Mouse (Mus musculus) 3T3-L1 (cell line): ENCODE data around the gene Gm3285.

Source experiments
- DNase-seq: peaks from one replicate; pipeline ENCODE4 v3.0.0-alpha.2; 2015; ENCODE audit warnings: low read depth, low spot score

Gene Gm3285

DNA sequence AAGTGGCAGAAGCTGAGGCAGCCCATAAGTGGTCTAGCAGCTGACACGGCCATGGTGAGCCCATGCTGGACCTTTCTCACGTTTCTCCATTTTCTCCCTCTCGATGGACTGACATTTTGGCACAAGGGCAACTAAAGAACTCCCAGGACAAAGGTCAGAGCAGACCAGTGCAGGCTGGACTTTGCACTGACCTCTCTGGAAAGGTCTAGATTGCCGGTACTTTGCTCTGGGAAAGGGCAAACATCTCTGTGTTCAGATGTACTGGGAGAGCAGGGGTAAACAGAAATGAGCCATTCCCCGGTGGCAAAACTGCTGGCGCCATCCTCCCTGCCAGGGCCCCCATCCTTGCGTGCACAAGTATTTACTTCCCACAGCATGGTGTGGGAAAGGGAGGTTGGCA lies 38.4 kb downstream of the Gm3285 start:
- DNase-seq: no peak

DNA sequence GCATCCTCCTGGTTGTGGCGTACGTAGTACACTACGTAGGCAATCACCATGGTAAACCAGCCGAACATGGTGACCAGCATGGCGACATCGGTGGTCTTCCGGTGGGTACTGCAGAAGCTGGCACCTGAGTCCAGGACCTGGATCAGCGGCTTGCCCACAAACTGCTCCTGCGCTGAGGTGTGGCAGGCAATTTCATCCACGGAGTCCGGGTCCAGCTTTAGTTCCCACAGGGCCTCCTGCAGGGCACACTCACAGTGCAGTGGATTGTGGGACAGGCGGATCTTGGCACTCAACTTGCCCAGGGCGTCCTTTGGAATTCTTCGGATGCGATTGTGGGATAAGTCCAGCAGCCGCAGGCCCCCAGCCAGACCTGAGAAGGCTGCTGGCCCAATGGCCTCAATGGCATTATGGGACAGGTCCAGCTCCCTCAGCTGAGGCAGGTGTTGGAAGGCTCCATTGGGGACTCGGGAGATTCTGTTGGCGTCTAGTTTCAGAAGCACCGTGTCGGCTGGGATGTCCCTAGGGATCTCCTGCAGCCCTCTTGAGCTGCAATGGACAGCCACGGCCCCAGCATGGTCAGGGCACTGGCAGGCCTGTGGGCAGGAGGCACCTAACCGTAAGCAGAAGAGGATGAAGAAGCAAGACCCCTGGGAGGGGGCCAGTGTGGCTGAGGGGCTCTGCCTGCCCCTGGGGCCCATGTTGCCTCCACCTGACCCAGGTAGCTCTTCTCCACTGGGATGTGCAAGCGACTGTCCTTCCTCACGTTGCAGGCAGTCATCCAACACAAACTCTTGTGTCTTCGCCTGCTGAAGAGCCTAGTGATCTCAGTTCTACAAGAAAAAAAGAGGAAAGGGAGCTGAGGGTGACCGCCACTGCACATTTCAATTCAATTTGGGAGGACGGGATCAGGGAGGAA lies 39.4 kb downstream of the Gm3285 start:
- no peak for DNase-seq

DNA sequence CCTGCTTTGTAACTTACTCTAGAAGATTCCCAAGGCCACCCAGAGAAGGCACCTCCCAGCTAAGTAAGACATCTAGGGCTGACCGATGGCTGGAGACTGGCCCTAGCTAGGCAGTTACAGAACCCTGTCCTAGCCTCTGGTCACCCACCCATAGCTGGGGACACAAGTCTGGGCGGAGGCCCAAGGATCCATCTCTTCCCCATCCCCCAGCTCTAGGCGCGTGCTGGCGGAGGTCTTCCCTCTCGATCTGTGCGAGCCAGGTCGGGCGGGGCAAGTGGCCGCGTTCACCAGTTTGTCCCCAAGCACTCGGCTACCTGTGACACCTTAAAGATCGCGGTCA lies 40.1 kb downstream of the Gm3285 start:
- DNase-seq: no peak

DNA sequence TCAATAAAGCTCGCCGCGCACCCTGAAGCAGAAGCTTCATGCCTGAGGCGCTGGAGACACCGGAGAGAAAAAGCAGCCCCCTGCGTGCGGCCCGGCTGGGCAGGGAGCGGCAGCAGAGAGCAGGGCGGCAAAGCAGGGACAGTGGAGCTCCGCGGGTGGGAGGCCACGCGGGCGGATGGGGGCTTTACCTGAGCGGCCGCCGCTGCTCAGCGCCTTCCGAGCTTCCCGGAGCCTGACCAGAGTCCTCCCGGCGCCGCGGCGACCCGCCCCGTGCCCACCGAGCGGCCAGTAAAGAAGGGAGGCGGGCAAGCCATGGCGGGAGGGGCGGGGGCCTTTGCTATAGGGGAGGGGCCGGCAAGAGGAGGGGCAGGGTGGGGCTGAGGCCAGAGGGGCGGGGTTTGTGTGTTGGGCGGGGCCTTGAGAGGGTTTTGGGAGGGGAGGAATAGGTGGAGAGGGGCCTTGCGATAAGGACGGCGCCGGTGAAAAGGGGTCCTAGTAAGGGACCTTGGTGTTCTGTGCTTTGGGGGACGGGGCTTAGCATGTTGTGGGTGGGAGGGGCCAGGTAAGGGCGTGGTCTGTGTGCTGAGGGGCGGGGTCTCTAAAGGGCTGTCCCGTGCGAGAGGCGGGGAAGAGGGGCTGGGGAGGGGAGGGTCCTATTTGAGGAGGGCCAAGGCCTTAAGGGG lies 40.6 kb downstream of the Gm3285 start, which contains the start of gene Lrrc3:
TSS of gene Lrrc3 (minus strand) at position 326 of the 683 bp plus-strand sequence.
- DNase-seq: no peak

DNA sequence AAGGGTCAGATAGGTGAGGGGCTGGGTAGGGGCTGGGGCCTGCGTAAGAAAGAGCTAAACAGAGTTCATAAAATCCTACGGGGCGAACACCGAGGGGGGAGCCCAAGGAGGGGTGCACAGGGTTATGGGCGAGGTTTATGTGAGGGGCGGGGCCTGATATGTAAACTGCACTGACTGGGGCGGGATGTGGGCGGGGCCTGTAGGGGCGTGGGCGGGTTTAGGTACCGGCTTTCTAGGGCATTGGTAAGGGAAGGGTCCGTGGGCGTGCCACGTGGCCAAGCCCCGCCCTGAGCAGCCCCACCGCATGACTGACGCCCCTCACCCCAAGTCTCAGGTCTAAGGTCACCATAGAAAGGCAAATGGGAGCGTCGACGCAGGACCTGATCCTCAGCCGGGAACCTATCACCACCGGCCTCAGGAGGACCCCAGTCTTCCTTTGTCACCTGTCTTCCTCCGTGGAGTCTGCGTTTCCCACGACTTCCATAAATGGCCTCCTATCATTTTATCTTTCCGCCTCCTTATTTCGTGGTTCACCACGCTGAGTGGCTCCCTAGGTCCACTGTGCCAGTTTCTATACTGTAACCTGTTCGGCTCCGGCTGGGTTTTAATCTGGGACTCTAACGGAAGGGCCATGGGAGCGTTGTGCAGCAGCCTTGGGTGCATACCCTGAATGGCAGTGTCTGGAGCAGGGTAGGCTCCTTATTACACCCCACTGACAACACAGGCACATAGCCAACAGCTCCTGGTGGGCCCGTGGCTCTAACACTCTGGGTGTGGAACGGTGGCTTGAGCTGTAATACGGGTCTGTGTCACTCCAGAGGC lies 41.3 kb downstream of the Gm3285 start:
- no peak for DNase-seq
